Mouse (Mus musculus): Measurements from ENCODE around the gene Atg5.

- no peak for TF ChIP-seq CTCF (IDR thresholded peaks at IDR 0.05; ENCODE audit: extremely low read depth, insufficient read depth, low read length)
- TF ChIP-seq POLR2A (IDR thresholded peaks at IDR 0.05; ENCODE audit: extremely low read depth, insufficient read depth, low read length), result no peak
Measured at GRCm38 (mm10) chr10:44401600-44401999, 133.4 kb downstream of the Atg5 start.
